Mouse (Mus musculus): ENCODE measurements around the gene 9330161L09Rik.

DNA sequence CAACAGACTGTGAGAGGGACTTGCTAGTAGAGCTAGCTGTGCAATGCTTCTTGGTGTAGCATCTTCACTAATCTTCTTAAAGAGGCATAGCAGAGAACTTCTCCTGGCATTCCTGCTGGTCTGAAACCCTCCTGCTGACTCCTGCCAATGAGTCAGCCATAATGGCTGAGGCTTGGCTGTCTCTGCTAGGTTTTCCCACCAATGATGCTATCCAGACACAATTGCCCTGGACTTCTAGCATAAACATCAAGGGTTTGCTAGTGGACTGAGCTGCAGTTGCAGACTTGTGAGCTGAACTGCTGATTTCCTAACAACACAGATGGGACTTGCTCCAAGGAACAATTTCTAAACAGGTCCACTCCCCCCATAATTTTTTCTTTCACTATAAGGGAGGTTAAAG, 45.7 kb upstream of the 9330161L09Rik start:
- TF ChIP-seq CTCF (IDR thresholded peaks at IDR 0.05; ENCODE audit: low read depth, low read length) (no peak), POLR2A (IDR thresholded peaks at IDR 0.05; ENCODE audit: borderline replicate concordance, low read depth, low read length) (no peak)

Data from bone marrow macrophage, adult 2 months (primary cell).